Mouse (Mus musculus): ENCODE measurements around the gene Hcfc1. TPM values are rescaled to one million over a fixed set of nuclear protein-coding genes. Genes with fewer than 3 reads are reported as not detected.

Hcfc1 gene
- 10 to 100 TPM; 30.2 to 31.9 TPM for total RNA-seq (2021)
- long read RNA-seq, experiment 1, full-length matches to known transcripts, result 3 of 16 reads
- long read RNA-seq, experiment 1, partial matches to known transcripts, result 12 of 16 reads
- long read RNA-seq, experiment 1, other reads (novel, unspliced or antisense), result 1 of 16 reads
- long read RNA-seq, experiment 2, full-length matches to known transcripts, result 1 of 7 reads
- long read RNA-seq, experiment 2, partial matches to known transcripts, result 3 of 7 reads
- long read RNA-seq, experiment 2, other reads (novel, unspliced or antisense), result 3 of 7 reads

DNA sequence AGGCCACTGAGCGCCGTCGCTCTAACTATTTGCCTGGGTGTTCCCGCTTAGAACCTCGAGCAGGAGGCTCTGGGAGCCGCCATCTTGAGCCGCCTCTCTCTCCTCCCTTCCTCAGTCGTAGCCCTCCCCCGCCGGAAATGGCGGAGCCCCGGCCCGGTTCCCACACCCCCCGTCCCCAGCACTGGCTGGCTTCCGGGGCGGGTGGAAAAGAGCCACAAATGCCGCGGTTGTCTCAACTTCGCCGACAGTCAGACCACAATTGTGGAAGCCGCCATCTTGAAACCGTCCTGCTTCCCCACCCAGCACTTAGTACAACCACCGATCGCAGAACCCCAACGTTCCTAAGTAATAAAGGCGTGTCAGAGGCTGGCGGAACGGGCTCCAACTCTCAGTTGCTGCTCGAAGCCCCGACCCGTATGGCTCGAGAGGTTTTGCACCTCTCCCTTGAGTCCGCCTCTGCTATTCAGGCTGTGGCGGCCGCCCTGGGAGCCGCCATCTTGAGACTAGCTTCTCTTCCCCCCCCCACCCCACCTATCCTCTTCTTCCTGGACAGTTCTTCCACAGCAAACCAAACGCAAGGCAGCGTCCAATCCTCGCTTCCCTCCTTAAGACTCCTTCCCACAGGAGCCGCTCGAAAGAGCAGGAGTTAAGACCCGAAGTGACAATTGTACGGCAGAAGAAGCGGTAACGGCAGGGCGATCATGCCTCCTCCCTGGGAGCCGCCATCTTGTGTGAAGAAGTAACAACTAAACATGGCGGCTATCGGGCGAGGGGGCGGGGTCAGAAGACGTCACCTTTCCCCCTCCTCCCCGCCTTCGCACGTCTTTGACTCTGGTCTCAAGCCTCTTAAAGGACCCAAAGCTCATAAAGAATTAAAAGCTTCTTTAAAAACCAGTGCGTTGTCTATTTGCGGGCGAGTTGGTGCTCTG, at the start of gene Hcfc1:
Hcfc1 (minus strand) TSS at position 110 of the 929 bp plus-strand sequence.
- peak; percentile 93 for DNase-seq (ENCODE audit: low spot score)

DNA sequence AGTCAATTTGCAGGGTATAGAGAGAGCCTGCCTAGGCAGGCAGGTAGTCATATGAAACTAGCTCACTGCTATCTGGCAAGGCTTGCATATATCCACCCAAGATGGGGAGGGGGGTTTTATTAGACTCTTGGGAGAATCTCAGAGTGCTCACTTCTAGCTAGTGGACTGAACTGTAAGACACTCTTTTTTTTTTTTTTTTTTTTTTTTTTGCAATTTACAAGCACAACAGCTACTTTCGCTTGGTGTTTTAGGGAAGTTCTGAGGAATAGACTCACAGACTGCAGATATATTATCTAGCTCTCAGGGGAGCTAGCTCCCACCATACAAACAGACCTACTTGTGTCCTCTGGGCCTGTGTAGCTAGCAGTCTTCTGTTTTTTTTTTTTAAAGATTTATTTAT, 48.4 kb upstream of the Hcfc1 start:
- DNase-seq (ENCODE audit: low spot score), result no peak

DNA sequence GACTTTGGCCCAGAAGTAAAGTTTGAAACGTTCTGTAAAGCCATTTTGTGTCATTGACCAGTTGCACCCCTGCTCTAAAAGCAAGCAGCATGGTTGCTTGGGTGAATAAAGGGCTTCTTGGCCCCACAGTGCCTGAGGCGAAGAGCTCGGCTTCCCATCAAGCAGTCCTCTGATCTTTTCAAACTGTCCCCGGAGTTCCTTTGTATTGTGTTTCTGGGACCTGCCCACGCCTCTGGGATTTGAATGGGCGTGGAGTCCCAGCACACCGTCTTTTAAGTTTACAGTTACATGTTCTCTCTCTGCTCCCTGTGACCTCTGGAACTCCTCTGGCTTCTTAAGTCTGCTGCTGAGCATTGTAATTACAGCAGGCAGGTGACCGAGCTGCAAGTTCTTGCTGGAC, 41.9 kb upstream of the Hcfc1 start:
- no peak for DNase-seq (ENCODE audit: low spot score)

DNA sequence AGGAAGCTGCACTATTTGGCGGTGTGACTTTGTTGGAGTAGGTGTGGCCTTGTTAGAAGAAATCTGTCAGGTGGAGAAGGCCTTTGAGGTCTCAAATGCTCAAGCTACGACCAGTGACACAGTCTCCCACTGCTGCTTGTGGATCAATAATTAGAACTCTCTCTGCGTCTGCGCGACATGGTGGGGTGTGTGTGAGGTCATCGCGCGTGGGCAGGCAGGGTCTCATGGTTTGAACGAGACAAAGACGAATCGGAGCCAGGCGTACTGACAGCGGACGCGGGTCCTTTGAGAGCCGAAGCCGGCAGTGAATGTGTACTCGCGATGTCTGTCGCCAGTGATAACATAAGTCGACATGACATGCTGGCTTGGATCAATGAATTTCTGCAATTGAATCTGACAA, 40.2 kb upstream of the Hcfc1 start:
- no peak for DNase-seq (ENCODE audit: low spot score)

DNA sequence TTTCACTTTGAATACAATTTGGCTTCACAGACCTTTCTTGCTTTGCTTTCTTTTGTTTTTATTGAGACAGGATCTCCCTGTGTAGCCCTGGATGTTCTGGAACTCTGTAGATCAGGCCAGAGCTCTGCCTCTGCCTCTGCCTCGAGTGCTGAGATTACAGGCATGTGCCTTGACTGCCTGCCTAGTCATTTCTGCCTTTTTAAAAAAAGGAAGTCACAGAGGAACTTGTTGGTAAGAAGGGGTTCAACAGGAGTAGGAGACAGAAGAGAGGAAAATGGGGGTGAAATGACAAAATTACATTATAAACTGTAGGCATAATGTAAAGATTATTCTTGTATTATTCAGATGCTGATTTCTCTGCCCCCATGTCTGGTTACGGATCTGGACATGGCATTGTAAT, 37.5 kb upstream of the Hcfc1 start:
- DNase-seq (ENCODE audit: low spot score), result no peak

DNA sequence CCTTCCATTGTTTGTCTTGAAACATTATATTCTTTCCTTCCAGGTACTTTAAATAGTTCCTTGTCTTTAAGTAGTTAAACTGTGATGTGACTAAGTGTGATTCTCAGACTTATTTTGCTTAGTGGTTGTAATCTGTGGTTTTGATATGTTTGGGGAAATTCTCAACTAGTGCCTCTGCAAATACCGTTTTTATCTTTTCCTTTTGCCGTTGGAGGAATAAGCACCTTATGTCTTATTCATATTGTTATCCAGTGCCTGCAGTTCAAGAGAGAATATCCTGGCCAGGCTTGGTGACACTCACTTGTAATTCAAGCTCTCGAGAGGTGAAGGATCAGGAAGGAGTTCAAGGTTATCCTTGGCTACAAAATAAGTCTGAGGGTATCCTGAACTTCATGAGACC, 34.9 kb upstream of the Hcfc1 start:
- no peak for DNase-seq (ENCODE audit: low spot score)

DNA sequence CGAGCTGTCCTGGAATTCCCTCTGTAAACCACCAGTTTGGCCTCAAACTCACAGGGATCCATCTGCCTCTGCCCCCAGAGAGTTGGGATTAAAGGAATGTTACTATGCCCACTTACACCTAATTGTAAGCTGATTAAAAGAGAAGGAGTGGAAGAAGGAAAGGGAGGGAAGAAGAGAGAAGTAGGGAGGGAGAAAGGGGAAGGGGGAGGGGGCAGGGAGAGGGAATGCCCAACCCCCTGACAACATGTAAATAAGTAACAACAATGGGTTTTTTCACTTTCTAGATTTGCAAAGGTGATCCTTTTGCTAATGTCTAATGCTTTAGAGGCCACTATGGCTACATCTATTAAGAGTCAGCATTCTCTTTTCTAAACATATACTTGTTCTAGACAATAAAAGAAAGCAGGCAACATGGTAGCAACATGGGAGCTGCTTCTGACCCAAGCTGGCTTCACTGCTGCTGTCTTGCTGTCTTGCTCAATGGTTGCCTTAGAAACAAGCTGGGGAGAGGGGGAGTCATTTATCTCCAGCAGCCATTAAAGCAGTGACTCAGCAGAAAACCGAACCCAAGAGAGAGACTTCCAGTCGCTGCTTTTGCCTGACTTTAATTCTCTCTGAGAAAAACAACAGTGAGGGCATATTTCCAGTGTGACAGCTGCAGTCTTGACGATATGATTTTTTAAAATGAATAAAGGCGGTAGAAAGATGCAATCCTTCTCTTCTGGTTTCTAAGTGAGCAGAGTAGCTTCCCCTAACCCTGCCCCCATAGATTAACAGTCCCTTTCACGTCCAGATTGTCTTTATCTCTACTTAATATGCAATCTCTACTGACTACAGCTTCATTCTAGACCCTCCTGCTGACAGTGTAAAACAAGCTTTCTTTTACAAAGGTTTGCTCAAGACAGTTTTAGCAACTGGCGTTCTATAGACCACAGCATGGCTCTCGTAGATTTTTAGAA, 33.0 kb upstream of the Hcfc1 start:
- peak; percentile 29 for DNase-seq (ENCODE audit: low spot score)

DNA sequence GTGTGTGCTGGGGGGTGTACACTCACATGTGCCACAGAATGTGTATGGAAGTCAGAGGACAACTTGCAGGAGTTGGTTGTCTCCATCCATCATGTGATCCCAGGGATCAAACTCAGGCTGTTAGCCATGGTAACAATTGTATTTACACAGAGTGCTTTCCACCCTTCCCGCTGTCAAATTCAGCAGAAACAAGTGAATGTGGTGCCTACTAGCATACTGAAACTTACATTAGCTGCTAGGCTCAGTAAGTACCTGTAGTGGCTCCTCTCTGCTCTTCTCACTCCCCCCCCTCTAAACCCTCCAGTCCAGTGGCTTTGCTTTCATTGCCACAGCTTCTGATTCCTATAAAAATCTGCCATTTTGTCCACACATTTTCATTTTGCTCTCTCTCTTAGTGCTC, 11.6 kb upstream of the Hcfc1 start:
- no peak for DNase-seq (ENCODE audit: low spot score)

DNA sequence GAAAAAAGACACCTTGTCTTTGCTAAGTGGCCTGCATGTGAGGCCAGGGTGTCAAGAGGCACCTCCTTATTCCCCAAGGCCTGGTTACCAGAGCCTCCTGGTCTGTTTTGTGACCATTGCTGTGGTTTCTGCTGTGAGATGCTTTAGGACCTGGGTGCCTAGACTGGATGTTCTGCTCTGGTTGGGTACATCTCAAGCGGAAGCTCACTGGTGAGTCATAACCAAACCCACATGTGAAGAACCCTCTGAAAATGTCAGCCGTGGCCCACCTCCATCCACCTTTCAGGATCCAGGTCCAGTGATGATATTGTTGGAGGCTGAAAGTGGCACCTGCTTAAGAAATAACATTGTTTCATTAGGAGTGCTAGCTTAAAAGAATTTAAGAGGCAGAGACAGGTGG, 10.1 kb upstream of the Hcfc1 start:
- no peak for DNase-seq (ENCODE audit: low spot score)

DNA sequence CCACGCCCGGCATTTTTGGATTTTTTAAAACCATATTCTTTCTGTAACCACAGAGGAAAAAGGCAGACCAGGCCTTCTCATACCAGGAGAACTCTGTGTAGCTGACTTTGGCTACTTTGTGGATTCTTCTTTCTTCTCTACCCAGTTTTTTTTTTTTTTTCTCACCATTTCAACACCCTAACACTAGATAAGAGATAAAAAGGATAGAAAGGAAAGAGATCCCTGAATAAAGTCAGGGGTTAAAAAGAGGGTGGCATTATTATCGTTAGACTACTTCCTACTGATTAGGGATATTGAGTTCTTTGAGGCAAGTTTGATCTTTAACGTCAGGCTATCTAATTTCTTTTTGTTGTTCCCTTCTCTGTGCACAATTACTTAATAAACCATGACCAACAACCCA, 6.6 kb upstream of the Hcfc1 start:
- no peak for DNase-seq (ENCODE audit: low spot score)

DNA sequence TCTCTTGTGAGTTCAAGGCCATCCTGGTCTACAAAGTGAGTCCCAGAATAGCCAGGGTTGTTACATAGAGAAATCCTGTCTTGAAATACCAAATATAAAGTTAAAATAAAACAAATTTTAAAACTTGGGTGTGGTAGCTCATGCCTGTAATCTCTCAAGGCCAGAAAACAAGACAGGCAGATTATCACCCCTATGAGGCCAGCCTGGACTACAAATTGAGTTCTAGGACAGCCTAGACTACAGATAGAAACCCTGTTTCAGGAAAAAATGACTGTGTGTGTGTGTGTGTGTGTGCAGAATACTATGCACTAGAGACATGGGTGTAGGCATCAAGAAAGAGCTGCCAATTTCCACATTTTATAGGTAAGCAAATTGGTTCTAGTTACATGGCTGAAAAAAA, 4.6 kb upstream of the Hcfc1 start:
- DNase-seq (ENCODE audit: low spot score), result no peak

DNA sequence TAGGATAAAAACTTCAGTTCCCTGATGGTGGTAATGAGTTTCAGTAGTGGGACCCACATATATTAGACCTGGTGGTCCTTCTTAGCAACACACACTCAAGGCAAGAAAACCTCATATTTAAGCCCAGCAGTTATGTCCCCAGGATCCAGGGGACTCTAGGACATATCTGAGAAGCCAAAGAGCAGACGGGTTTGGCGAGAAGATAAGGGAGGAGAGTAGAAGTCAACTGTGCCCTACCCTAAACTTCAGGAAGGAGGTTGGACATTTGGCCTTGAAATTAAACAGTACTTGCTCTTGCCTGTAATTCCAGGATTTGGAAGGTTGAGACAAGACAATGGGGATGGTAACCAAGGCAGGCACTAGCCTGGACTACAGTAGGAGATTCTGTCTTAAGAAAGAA, 3.6 kb upstream of the Hcfc1 start:
- no peak for DNase-seq (ENCODE audit: low spot score)

DNA sequence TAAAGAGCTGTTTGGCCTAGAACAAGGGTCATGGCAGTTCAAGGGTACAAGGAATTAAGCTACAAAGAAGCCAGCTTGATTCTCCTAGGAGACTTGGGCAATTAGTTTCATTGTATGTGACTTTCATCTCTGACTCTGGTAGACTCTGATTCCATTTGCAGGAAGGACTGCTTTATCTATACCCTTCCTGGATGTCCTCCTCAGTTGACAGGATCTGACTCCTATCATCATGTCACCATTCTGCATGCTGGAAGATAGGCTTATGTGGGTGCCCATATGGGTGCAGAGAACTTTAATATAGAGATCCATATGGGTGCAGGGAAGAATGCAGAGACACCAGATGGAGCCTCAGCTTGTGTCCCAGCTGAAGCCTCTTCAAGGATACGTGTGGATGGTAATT, 3.0 kb upstream of the Hcfc1 start:
- no peak for DNase-seq (ENCODE audit: low spot score)

DNA sequence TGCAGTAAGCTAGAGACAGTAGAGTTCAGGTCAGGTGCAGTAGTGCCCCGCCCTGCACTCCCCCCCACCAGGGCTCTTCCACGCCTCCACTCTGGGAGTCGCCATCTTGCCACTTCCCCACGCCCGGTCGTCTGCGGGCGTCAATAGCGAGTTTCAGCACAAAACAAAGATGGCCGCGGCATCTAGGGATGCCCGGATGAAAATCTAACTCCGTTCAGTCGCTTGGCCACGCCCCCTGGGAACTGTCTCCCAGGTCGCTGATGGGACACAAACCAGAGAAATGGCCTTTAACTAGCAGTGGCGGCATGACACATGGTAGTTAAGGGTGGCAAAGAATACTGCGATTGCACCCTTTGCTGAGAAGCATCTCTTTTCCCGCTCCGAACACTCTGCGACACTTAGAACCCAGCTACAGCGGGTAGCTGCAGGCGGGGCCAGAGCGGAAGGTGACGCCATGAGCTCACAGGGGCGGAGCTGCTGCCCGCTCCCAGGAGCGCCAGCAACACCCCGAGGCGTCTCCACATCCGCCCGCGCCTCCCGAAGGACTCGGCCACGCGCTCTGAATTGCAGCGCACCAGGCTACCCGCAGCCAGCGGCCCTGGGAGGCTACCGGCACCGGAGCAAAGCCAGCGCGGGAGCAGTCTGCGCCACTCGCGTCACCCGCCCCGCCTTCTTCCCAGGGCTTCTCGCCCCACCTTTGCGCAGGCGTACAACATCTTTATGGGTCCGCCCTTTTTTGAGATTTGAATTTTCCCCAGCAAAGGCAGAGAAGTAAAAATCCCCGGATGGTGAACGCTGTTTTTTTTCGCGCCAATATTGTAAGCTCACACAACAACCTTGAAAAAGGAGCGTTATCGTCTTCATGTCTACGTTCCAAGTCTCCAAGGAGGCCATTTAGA, 1.3 kb upstream of the Hcfc1 start:
- peak; percentile 82 for DNase-seq (ENCODE audit: low spot score)

DNA sequence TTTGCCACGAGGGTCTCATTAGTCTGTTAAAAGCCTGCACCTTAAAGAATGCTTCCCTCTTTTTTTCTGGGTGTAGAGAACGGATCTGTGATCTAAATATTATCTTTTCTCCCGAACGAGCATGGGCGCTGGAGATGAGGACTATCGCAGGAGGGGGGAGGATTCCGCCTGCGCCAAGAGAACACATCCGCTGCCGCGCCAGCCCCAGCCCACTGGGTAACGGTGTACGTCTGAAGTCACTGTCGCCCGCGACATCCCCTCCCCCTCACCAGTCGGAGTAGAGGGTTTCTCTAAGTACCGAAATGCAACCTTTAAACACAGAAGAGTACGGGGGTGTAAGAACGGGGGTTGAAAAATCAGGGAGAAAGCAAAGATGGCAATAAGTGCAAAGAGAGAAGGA, 850 bp downstream of the Hcfc1 start:
- DNase-seq (ENCODE audit: low spot score), result no peak

DNA sequence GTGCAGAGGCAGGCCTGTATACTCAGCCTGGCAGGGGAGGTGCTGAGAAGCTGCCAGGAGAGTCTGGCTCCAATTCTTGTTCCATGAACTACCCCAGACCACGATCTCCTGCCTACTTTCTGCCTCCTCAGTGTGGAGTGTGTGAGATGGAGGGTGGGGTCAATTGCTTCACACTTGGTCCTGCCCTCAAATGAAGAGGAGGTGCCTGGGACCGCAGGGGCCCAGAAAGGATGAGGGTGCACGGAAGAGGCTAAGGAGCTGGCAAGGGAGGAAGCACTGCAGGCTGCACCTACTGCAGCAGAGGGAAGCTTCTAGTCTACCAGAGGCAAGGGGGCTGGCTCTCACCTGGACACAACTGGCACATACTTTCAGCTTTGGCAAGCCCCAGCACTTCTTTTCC, 1.8 kb downstream of the Hcfc1 start:
- no peak for DNase-seq (ENCODE audit: low spot score)

DNA sequence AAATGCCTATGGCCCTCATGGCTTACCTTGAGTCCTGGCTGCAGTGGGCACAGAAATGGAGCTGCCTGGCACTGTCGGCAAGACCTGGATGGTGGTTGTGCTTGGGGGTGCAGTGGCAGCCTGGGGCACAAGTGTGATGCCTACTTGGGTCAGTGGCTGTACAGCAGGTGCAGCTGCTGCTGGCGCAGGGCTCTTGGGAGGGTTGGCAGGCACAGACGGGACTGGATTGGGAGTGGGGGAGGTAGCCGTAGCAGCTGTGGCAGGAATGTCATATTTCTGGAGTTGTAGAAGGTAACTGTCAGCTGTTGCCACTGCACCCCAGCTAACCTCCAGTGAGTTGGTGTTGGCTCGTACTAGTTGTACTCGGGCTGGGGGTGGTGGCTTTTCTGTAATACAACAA, 11.2 kb downstream of the Hcfc1 start:
- peak; percentile 30 for DNase-seq (ENCODE audit: low spot score)

DNA sequence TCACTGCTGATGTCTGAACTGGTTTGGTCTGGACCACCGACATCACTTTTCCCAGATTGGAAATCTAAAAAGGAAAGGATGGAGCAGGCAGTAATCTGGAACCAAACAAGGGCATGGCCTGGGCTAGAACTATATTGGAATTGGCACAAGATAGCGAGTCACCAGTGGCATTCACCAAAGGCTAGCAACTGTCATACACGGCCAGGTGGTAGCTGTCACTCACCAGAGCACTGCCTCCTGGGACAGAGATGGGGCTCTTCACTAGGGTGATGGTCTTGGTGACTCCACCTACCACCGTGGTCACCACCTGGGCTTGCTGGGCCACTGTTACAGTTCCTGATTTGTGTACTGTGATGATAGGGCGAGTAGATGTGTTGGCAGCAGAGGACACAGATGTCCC, 13.6 kb downstream of the Hcfc1 start:
- no peak for DNase-seq (ENCODE audit: low spot score)

DNA sequence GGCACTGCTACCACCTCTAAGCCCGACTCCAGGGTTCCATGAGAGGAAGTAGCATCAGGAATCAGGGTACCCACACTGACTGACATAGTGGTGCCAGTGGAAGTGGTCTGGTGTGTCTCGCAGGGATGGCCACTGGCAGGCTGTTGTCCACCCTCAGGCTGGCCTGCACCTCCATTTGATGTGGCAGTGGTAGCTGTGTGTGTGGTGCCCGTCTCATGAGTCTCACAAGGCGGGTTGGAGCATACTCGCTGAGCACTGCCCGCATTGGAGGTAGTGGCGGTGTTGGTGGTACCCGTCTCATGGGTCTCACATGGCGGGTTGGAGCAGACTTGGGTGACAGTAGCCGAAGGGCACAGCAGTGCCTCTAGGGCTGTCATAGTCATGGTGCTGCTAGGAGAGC, 16.8 kb downstream of the Hcfc1 start:
- DNase-seq (ENCODE audit: low spot score), result no peak

DNA sequence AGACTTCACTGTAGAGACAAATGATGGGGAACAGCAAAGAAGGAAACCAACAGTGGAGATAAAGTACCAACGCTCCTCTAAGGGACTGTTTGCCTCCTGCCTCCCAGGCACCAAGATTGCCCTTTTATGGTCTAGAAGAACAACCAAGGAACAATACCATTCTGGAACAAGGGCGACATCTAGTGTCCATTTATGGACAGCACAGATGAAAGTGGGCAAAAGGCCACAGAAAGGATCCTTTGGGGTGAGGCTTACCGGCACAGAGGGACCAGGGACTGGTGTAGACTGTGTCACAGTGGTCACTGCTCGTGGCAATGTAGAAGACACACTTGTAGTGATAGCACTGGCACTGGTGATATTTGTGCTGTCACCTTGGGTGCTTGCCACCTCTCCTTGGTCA, 17.5 kb downstream of the Hcfc1 start:
- peak; percentile 61 for DNase-seq (ENCODE audit: low spot score)

DNA sequence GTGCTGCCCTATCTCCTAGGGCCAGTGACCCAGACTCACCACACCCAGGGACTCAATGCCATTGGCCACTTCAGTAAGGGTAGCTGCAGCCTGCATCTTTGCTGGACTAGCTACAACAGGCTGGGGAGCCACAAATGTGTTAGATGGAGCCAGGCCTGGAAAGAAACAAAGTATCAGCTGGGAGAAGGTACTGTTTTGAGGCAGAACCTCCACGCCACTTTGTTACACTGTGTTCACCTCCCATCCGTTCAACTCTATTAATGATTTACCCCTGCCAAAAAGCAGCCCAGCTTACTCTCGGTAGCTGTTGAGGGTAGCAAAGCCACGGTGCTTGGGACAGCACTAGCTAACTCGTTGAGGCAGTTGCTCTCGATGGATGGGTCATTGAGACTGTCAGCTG, 19.3 kb downstream of the Hcfc1 start:
- no peak for DNase-seq (ENCODE audit: low spot score)
